Mouse (Mus musculus): ENCODE results near the gene Fmnl3. TPM values are rescaled to one million over a fixed set of nuclear protein-coding genes. Genes with fewer than 3 reads are reported as not detected.
A peak's percentile ranks its signal among the peaks of the same experiment; 100 is the strongest.
"Not testable (repeated sequence)": the region's sequence is repeated elsewhere in the genome, so short reads cannot be mapped to it uniquely, and the experiment has no call there.

The Fmnl3 gene
- total RNA-seq, 2 experiments from 2014 or later, result 15.5 to 17.2 TPM

GRCm38 (mm10) chr15:99390472-99391401 is 20.5 kb upstream of the Fmnl3 start:
- DNase-seq (ENCODE audit: low spot score in 2 of 2), result no peak

GRCm38 (mm10) chr15:99387976-99388375 is 17.7 kb upstream of the Fmnl3 start:
- no peak for DNase-seq (ENCODE audit: low spot score in 2 of 2)

GRCm38 (mm10) chr15:99386796-99387195 is 16.5 kb upstream of the Fmnl3 start:
- DNase-seq (ENCODE audit: low spot score in 2 of 2), result no peak

GRCm38 (mm10) chr15:99386110-99386509 is 15.8 kb upstream of the Fmnl3 start:
- DNase-seq (ENCODE audit: low spot score in 2 of 2), result not testable (repeated sequence)

- DNase-seq (ENCODE audit: low spot score in 2 of 2), result no peak
Measured at GRCm38 (mm10) chr15:99384071-99384470, 13.8 kb upstream of the Fmnl3 start.

GRCm38 (mm10) chr15:99382893-99383292 is 12.6 kb upstream of the Fmnl3 start:
- no peak for DNase-seq (ENCODE audit: low spot score in 2 of 2)

- no peak for DNase-seq (ENCODE audit: low spot score in 2 of 2)
Measured at GRCm38 (mm10) chr15:99376240-99376639, 6.0 kb upstream of the Fmnl3 start.

GRCm38 (mm10) chr15:99375581-99375980 is 5.3 kb upstream of the Fmnl3 start:
- DNase-seq (ENCODE audit: low spot score in 2 of 2), result no peak

GRCm38 (mm10) chr15:99375036-99375435 is 4.8 kb upstream of the Fmnl3 start:
- DNase-seq (ENCODE audit: low spot score in 2 of 2), result no peak

- DNase-seq (ENCODE audit: low spot score in 2 of 2), result peak in 1 of 2 experiments; percentile 35
Measured at GRCm38 (mm10) chr15:99372761-99373160, 2.5 kb upstream of the Fmnl3 start.

- no peak for DNase-seq (ENCODE audit: low spot score in 2 of 2)
Measured at GRCm38 (mm10) chr15:99371526-99372340, 1.5 kb upstream of the Fmnl3 start.

- peak; percentile 26 to 46 for DNase-seq (ENCODE audit: low spot score in 2 of 2)
Measured at GRCm38 (mm10) chr15:99369391-99370171, 701 bp downstream of the Fmnl3 start.

GRCm38 (mm10) chr15:99368583-99369266 is 1.6 kb downstream of the Fmnl3 start:
- no peak for DNase-seq (ENCODE audit: low spot score in 2 of 2)

- no peak for DNase-seq (ENCODE audit: low spot score in 2 of 2)
Measured at GRCm38 (mm10) chr15:99364921-99365320, 5.4 kb downstream of the Fmnl3 start.

- no peak for DNase-seq (ENCODE audit: low spot score in 2 of 2)
Measured at GRCm38 (mm10) chr15:99364022-99364530, 6.2 kb downstream of the Fmnl3 start.

- DNase-seq (ENCODE audit: low spot score in 2 of 2), result no peak
Measured at GRCm38 (mm10) chr15:99358952-99359351, 11.3 kb downstream of the Fmnl3 start.

GRCm38 (mm10) chr15:99356462-99356861 is 13.8 kb downstream of the Fmnl3 start:
- no peak for DNase-seq (ENCODE audit: low spot score in 2 of 2)

GRCm38 (mm10) chr15:99355660-99356059 is 14.6 kb downstream of the Fmnl3 start:
- no peak for DNase-seq (ENCODE audit: low spot score in 2 of 2)

GRCm38 (mm10) chr15:99352306-99352705 is 18.0 kb downstream of the Fmnl3 start:
- no peak for DNase-seq (ENCODE audit: low spot score in 2 of 2)

GRCm38 (mm10) chr15:99351610-99352009 is 18.7 kb downstream of the Fmnl3 start:
- no peak for DNase-seq (ENCODE audit: low spot score in 2 of 2)

Measured in adrenal gland, adult 18-20 months (tissue).